Mouse (Mus musculus) left cerebral cortex, adult 11 months (tissue): ENCODE data around the gene Mgat5.

Experiments used
- DNase-seq: peaks from one replicate; pipeline ENCODE4 v3.0.0; 2022; ENCODE audit warnings: low spot score

The Mgat5 gene

GRCm38 (mm10) chr1:127306024-127306771 is 101.4 kb downstream of the Mgat5 start:
- DNase-seq: no peak

GRCm38 (mm10) chr1:127307361-127307760 is 102.5 kb downstream of the Mgat5 start:
- DNase-seq: no peak

- no peak for DNase-seq
These were observed 103.5 kb downstream of the Mgat5 start for GRCm38 (mm10) chr1:127308207-127308725.

- DNase-seq: no peak
These were observed 104.3 kb downstream of the Mgat5 start for GRCm38 (mm10) chr1:127308989-127309701.

GRCm38 (mm10) chr1:127310011-127310410 is 105.2 kb downstream of the Mgat5 start:
- no peak for DNase-seq

GRCm38 (mm10) chr1:127310703-127311102 is 105.9 kb downstream of the Mgat5 start:
- no peak for DNase-seq

- DNase-seq: no peak
These were observed 109.0 kb downstream of the Mgat5 start for GRCm38 (mm10) chr1:127313652-127314350.

GRCm38 (mm10) chr1:127315763-127316627 is 111.2 kb downstream of the Mgat5 start:
- DNase-seq: no peak

- no peak for DNase-seq
These were observed 111.8 kb downstream of the Mgat5 start for GRCm38 (mm10) chr1:127316651-127317050.

GRCm38 (mm10) chr1:127317541-127317940 is 112.7 kb downstream of the Mgat5 start:
- DNase-seq: no peak

- DNase-seq: no peak
These were observed 113.7 kb downstream of the Mgat5 start for GRCm38 (mm10) chr1:127318486-127318885.

GRCm38 (mm10) chr1:127319768-127320167 is 115.0 kb downstream of the Mgat5 start:
- no peak for DNase-seq

GRCm38 (mm10) chr1:127320956-127321355 is 116.1 kb downstream of the Mgat5 start:
- DNase-seq: no peak

GRCm38 (mm10) chr1:127321638-127322037 is 116.8 kb downstream of the Mgat5 start:
- DNase-seq: no peak

GRCm38 (mm10) chr1:127322169-127322805 is 117.5 kb downstream of the Mgat5 start:
- DNase-seq: no peak

GRCm38 (mm10) chr1:127325601-127326198 is 120.9 kb downstream of the Mgat5 start:
- no peak for DNase-seq

- no peak for DNase-seq
These were observed 123.0 kb downstream of the Mgat5 start for GRCm38 (mm10) chr1:127327773-127328172.

- DNase-seq: no peak
These were observed 123.6 kb downstream of the Mgat5 start for GRCm38 (mm10) chr1:127328354-127328875.

GRCm38 (mm10) chr1:127329810-127330209 is 125.0 kb downstream of the Mgat5 start:
- DNase-seq: no peak

- no peak for DNase-seq
These were observed 132.9 kb downstream of the Mgat5 start for GRCm38 (mm10) chr1:127337740-127338139.
